ENCODE assay signal across 18 mouse cellular contexts in the genomic region with DNA sequence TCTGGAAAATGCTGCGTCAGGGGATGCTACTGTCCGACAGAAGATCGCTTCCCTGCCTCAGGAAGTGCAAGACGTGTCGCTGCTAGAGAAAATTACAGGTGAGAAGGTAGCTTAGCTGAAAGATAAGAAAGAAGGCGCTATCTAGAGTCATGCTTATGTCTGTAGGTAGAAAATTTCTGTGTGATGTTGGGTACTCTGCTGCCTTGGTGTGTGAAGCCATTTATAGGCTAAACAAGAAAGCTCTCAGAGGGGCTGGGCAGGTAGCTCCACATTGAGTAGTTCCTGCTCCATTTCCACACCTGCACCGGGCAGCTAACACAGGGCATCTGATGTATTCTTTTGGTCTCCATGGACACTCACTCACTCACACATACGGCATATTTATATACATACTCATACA.
"Had no signal": no experiment of that assay in that cellular context is flagged by ENCODE, and none has a peak within 500 bp of the region (broad histone marks: within the 10 kb centered on the region; RNA-seq: fewer than 3 reads in every experiment).

No protein-coding gene starts in this region.

- ATAC-seq: liver, postnatal 0 days; lung, postnatal 0 days; midbrain, embryonic 15.5 days had no signal

- DNase-seq: liver, postnatal 0 days; lung, adult 2 months; lung, postnatal 14 days; lung, postnatal 36 days; right cerebral cortex, postnatal 14 days; thymus, adult 2 months; thymus, postnatal 25 days; thymus, postnatal 4 days had no signal

- H3K4me3 ChIP-seq: liver, embryonic 15.5 days; lung, embryonic 15.5 days; megakaryocyte, embryonic 14.5 days; midbrain, embryonic 12.5 days; midbrain, embryonic 15.5 days; neural tube, embryonic 12.5 days; stomach, embryonic 15.5 days had no signal

- H3K27ac ChIP-seq: liver, embryonic 15.5 days; lung, embryonic 15.5 days; macrophage; midbrain, embryonic 12.5 days; midbrain, embryonic 15.5 days; neural tube, embryonic 12.5 days; stomach, embryonic 15.5 days; stomach, postnatal 0 days had no signal

- H3K27me3 ChIP-seq: liver, embryonic 15.5 days; lung, embryonic 15.5 days; megakaryocyte, embryonic 14.5 days; midbrain, embryonic 12.5 days; midbrain, embryonic 15.5 days; neural tube, embryonic 12.5 days; stomach, embryonic 15.5 days had no signal

- H3K4me2 ChIP-seq: liver, embryonic 15.5 days; lung, embryonic 15.5 days; midbrain, embryonic 12.5 days; midbrain, embryonic 15.5 days; neural tube, embryonic 12.5 days; stomach, embryonic 15.5 days had no signal

- H3K9ac ChIP-seq: liver, embryonic 15.5 days; liver, postnatal 0 days; lung, embryonic 15.5 days; midbrain, embryonic 12.5 days; midbrain, embryonic 15.5 days; neural tube, embryonic 12.5 days; stomach, embryonic 15.5 days had no signal

- H3K4me1 ChIP-seq: lung, embryonic 15.5 days; midbrain, embryonic 12.5 days; midbrain, embryonic 15.5 days; neural tube, embryonic 12.5 days; stomach, embryonic 15.5 days had no signal

- H3K9me3 ChIP-seq: liver, embryonic 15.5 days; lung, embryonic 15.5 days; megakaryocyte, embryonic 14.5 days; midbrain, embryonic 12.5 days; midbrain, embryonic 15.5 days; neural tube, embryonic 12.5 days; stomach, embryonic 15.5 days had no signal
